Mouse (Mus musculus) liver, embryonic 14.5 days (tissue): ENCODE measurements at regions not wholly inside any gene's neighbourhood (a gene's known extent, or its start where the extent isn't known, plus 50 kb on each side); places are given as distances from the start of the nearest gene placed in this dataset.

Source experiments
- CTCF ChIP-seq: IDR thresholded peaks from 2 replicates; pipeline ENCODE4 v1.5.1; 2016; ENCODE audit warnings: antibody characterized with exemption, low read depth, control low read depth
- EP300 ChIP-seq: IDR thresholded peaks from 2 replicates; pipeline ENCODE4 v1.6.1; 2016; ENCODE audit warnings: antibody characterized with exemption, low read depth

DNA sequence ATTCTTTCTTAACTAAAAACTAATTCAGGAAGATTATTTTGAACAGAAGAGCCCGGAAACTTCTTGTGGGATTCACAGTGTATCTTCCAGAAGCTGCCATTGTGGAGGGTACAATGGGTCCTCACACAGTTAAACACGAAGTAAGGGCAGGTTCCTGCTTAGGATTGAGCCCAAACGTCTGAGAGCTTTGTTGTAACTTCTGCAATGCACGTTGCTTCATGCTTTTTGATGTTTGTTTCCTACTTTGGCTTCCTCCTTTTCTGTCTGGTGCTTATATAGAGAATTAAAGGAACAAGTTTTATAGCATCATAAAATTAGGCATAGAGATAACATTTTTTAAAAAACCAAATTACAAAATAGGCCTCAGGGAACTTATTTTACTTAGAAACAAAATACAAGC, 235.3 kb upstream of the Chl1 start:
- no peak for TF ChIP-seq CTCF
- no peak for TF ChIP-seq EP300
